Mouse (Mus musculus): ENCODE data around the gene Rtl4. TPM values are rescaled to one million over a fixed set of nuclear protein-coding genes. Genes with fewer than 3 reads are reported as not detected.

Gene Rtl4
- 2.1 and 3.1 TPM in 2 replicates for total RNA-seq (2021)
- long read RNA-seq, experiment 1, partial matches to known transcripts = 2 of 4 reads
- long read RNA-seq, experiment 1, other reads (novel, unspliced or antisense) = 2 of 4 reads
- long read RNA-seq, experiment 2, partial matches to known transcripts = 0 of 1 reads
- long read RNA-seq, experiment 2, other reads (novel, unspliced or antisense) = 1 of 1 reads

DNA sequence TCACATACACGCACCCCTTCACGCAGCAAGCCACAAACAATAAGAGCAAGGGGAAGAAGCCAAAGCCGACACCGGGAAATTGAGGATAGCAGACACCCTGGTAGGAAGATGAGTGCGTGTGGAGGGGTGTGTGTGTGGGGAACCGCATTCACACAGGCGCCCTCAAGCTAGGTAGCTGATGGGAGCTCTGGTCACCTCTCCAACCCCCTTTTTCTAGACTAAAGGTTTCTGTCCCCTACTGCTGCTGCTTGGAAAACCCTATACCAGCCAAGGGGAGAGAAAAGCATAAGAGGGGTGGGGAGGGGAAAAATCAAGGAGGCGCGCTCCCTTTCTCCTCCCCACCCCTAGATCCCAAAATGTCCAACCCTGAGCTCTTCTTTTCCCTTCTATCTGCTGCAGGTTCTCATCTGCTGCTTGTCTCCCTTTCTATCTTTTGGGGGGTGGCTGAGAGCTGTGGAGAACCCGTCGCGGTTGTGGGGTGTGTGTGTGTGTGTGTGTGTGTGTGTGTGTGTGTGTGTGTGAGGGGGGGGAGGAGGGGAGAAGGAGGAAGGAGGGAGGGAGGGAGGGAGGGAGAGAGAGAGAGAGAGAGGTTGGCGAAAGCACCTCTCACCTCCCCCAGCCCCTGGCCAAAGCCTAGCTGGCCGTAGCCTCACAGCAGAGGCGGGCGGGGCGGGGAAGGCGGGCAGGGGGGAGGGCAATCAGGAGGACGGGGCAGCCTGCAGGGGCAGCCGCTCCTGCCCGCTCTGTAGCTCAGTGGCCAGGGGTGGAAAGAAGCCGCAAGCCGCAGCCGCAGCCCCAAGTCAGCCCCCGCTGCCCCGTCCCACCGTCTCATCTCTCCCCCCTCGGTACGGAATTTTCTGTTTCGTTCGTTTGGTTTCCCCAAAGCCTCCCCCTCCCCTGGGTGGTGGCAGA lies at the start of gene Rtl4:
Gene Rtl4, plus strand, starts transcription at position 701 of the 912 bp plus-strand sequence.
- peak; percentile 8 for DNase-seq

DNA sequence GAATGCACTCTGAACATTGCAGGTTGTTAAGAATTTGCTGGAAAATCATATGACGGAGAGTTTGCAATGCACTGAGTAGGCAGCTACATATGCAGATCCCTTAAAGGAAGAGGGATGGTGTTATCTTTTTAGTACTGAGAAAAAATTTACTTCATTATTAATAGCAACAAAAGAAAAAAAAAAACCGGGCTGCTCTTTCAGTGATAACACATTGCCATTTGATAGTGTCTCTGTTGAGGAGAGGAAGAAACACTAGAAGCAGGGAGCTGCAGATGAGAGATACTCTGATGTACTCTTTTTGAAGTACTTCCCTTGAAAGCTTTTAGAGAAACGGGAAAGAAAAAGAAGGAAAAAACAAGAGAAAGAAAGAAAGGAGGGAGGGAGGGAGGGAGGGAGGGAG lies 44.0 kb upstream of the Rtl4 start:
- DNase-seq = no peak

DNA sequence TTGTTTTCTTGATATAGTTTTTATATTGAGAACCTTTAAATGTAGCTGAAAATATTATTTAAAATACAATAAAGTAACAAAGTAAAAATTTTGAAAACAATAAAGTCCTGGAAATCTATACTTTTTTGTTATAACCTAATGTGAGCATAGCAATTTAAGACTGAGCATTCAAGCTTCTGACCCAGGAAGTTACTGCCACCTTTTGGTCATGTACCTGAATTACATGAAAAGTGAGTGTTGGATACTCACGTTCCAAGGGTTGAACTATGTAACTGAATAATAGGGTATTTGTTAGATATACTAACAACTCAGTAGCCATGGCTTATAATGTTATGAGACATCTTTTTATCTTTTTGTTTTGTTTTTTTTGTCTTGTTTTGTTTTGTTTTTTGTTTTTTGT lies 43.3 kb upstream of the Rtl4 start:
- DNase-seq = peak; percentile 9

DNA sequence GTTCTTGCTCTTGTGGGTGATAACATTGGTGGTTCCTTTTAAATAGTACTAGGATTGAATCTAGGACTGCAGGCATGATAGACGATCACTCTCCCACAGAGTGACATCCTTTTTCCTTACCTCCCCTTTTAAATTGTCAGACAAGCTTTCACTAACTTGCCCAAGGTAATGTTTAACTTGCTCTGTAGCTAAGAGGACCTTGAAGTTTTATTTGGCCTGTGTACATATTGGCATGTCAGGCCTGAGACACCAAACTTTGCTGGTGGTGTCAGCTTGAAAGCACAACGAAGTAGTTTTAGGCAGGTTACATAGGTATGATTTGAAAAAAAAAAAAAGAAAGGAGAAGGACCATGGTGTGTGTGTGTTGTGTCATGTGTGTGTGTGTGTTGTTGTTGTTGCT lies 36.5 kb upstream of the Rtl4 start:
- DNase-seq = no peak

DNA sequence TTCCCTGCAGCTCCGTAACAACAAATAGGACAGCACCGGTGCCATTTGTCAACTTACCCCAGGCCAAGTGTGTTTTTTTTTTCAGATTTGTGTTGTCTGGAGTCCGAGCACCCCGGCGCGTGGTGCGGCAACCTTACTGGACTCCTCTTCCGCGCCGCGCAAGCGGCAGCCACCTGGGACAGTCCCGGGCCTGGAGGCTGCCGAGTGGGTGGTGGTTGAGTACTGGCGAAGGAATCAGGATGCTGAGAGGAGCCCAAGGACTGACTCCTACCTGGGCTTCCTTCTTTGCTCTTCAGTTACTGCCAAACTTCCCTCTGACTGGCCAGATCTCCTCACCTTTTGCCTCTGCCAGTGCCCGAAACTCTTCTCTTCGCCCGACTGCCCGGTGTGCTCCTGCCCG lies 965 bp upstream of the Rtl4 start:
- DNase-seq = peak; percentile 7

DNA sequence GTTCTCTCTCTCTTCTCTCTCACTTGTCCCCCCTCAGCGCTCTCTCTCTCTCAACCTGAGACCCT lies 733 bp upstream of the Rtl4 start, which contains the start of gene Trpc5:
Gene Trpc5, minus strand, starts transcription at position 39 of the 65 bp plus-strand sequence.
- no peak for DNase-seq

DNA sequence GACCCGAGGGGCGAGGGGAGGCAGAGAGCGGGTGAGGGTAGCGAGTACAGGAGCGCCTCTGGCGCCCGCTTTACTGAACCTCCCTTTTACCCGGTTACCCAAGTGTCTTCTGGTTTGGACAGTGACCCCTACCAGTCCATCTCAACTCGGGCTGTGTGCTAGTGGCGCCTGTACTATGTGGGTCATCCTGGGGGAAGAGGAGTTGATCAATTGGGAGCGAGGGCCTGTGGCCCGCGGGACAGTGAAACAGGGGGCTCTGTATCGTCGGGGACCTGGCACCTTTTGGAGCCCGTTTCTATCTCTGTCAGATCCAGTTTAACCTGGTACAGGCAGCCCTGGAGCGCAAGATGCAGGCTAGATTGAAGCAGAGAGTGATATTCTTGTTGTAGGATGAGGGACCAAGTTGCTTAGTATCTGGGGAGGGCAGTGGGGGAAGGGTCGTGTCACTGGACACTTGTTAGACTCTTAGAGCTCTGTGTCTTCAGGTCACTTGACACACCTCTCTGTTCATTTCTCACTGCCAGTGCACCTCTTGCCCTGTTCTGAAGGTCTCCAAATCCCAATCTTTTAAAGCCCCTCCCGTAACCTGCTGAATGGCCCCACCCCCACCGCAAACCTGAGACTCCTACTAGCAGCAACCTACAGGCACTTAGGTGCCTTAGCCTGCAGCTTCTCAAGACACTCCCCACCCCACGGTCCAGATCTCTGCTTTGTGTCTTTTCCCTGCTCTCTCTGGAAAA lies 582 bp downstream of the Rtl4 start:
- peak; percentile 3 for DNase-seq

DNA sequence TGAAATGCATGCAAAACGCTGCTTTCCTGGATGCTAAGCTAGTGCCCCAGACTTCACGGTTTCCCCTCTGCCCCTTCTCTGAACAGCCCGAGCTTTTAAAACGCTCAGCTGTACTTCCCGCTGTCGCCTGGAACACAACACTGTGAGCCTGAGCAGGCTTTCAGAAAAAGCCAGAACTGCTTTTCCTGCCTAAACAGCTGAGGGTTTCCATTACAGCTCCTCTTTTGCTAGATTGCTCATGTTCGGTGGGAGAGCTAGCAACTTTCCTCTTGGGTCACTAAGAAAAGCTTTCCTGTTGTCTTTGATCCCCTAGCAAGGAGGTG lies 1.1 kb downstream of the Rtl4 start:
- peak; percentile 9 for DNase-seq

DNA sequence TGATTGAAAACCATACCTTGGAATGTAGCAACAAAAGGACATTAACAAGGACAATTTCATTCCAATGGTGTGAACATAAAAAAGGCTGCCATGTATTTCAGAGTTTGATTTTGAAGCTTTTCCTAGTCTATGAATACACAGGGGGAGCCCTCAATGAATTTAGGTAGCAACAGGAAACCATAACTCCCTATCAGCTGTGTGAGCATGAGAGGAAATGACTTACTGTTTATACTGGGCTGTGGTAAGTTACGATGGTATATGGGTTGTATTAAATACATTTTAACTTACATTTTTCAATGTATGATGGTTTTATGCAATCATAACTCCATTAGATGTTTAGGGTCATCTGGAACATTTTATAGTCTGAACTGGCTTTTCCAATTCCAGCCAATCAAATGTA lies 27.6 kb downstream of the Rtl4 start:
- no peak for DNase-seq

DNA sequence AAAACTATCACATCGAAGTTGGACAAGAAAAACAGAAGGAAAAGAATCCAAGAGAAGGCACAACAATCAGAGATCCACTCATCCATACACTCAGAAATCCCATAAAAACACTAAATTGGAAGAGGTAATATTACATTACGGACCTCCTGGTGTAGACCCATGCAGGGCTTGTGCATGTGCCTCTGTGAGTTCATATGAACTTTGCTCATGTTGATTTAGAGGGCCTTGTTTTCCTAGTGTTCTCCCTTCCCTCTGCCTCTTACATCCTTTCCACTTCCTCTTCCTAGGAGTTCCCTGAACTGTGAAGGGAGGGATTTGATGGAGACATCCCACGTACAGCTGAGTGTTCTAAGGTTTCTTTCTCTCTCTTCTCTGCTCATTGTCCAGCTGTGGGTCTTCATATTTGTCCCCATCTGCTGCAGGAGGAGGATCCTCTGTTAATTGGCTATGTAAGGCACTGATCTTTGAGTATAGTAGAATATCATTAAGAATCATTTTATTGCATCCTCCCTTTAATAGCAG lies 58.9 kb downstream of the Rtl4 start:
- DNase-seq = no peak

DNA sequence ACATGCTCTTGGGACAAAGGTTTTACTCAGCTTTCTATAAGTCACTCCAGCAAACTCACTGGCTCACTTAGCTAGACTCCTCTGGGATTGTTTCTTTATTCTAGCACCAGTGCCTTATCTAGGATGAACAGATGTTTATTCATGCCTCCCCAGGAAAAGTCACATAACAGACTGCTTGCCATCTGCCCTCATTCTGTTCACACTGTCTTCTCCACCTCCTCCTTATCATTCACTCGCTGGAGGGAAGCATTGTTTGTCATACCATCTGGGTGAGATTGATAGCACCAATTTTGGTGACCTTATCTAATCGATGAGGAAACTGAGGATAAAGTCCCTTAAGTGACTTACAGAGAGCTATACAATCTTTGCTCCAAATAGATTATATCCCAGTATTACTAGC lies 298.3 kb downstream of the Rtl4 start:
- no peak for DNase-seq

DNA sequence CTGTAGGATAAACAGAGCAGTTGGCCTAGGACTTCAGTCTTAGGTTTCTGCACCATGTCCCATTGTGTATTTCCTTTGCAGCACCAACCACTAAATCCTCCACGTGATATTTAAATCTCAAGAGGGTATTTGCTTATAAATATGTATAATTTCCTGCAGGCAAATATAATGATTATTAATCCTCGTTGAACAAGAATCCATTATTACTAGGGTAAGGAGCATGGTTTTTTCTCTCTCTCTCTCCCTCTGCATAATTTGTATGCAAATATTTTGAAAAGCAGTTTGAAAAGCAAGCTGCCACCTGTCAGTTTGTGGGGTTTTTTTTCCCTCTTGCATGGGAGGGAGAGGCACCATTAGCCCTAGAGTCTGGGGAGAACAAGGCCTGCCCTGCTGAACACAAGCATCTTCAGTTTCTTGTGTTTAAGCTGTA lies 376.8 kb downstream of the Rtl4 start:
- no peak for DNase-seq

DNA sequence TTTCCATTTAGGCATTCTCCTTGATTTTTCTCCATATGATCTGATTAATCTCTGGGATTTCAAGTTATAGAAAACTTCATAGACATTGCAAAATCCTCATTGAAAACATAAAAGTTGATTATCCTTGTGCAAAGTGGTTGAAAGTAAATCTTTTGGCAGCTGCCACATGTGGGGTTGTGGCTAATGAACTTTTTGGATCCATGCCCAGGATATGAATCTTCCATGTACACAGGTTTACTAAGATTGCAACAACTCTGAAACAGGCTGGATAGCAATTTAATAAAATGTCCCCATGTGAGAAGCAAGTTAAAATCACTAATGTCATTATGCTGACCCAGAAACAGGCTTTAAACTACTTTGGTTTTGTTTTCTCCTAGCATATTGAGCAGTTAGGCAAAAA lies 401.1 kb downstream of the Rtl4 start:
- peak; percentile 4 for DNase-seq

DNA sequence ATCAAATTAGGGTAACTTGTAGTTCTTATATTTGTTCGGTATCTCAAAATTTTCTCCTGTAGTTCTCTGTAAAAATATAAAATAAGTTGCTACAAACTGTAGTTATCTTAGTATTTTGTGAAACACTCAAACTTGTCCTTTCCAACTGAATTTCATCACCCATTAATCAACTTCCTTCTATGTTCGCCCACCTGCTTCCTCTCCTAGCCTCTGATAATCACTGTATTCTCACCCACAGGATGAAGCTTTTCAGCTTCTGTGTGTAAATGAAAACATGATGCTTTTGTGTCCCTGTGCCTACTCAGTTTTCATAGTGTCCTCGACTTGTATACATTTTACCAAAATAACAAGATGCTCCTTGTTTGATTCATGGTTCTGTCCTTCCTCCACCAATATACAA lies 401.7 kb downstream of the Rtl4 start:
- DNase-seq = no peak

DNA sequence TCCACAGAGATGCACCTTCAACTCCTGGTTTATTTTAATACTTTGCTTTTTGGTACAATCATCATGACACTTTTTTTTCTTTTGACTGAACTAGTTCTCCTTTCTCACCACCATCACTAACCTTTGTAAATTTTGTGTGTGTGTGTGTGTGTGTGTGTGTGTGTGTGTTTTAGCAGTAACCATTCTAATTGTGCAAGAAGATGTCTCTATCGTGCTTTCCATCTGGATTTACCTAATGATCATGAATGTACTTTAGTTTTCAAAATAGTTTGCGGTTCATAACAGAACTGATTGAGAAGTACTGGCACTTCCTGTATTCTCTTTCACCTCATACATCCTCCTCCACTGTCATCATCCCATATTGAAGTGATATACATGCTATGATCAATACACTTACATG lies 402.3 kb downstream of the Rtl4 start:
- DNase-seq = no peak

Small RNA genes within 50 kb of the gene (microRNA-seq; reads per million reads assigned to microRNA genes)
- 0 reads per million in 2 experiments for gene Mir3472

Other genes with a start within 250 kb of the Rtl4 start
- gene Trpc5os, start 232.3 kb upstream of the Rtl4 start, total RNA-seq (2021) = not detected in 2 replicates
- 1.1 and 1.4 TPM in 2 replicates for gene Trpc5, start 727 bp upstream of the Rtl4 start, total RNA-seq (2021)

All from adrenal gland, postnatal 14 days (tissue).